Mouse (Mus musculus) B cell, adult (primary cell): ENCODE measurements around the gene Gmnn. TPM values are rescaled to one million over a fixed set of nuclear protein-coding genes. Genes with fewer than 3 reads are reported as not detected.

Experiments used
- total RNA-seq: library from RNA; stranded (reverse); gene quantifications from 4 replicates; pipeline ENCODE4 v1.2.4, GENCODE M21; 2023; ENCODE audit not compliant: inconsistent age

The Gmnn gene
- 6.1 to 12.2 TPM (median 7.1 TPM) in 4 replicates for total RNA-seq

GRCm38 (mm10) chr13:24761403-24762227 is at the start of gene Gmnn:
Gene Gmnn (minus strand): TSS chr13:24761923.

GRCm38 (mm10) chr13:24801308-24801921 is 39.7 kb upstream of the Gmnn start, which contains the start of gene BC005537:
Gene BC005537 (plus strand): TSS chr13:24801657.

GRCm38 (mm10) chr13:24741028-24741427 is 20.7 kb downstream of the Gmnn start, which contains the start of gene Armh2:
Gene Armh2 (plus strand): TSS chr13:24741232.

Other genes starting within 250 kb of the Gmnn start
- gene Ripor2, start 179.7 kb downstream of the Gmnn start, total RNA-seq, result 465 to 553 TPM (median 513 TPM) in 4 replicates
- 0.83 to 2.5 TPM (median 1.2 TPM) in 4 replicates for gene Armh2, start 20.7 kb downstream of the Gmnn start, total RNA-seq
- 156 to 189 TPM (median 164 TPM) in 4 replicates for gene BC005537, start 39.7 kb upstream of the Gmnn start, total RNA-seq
- 16.2 to 21.2 TPM (median 19.7 TPM) in 4 replicates for gene Acot13, start 69.6 kb upstream of the Gmnn start, total RNA-seq
- gene Tdp2, start 69.8 kb upstream of the Gmnn start, total RNA-seq, result 61.6 to 68.4 TPM (median 66.6 TPM) in 4 replicates
- gene D130043K22Rik, start 83.2 kb upstream of the Gmnn start, total RNA-seq, result not detected in 4 replicates
- gene Aldh5a1, start 175.7 kb upstream of the Gmnn start, total RNA-seq, result 0.12 to 0.32 TPM (median 0.20 TPM) in 4 replicates
- not detected in 4 replicates for gene Gpld1, start 181.2 kb upstream of the Gmnn start, total RNA-seq